Mouse (Mus musculus): ENCODE measurements at regions not wholly inside any gene's neighbourhood (a gene's known extent, or its start where the extent isn't known, plus 50 kb on each side); places are given as distances from the start of the nearest gene placed in this dataset.
A peak's percentile ranks its signal among the peaks of the same experiment; 100 is the strongest.

- H3K36me3 ChIP-seq, result no peaks in the 10 kb centered on the region
- no peaks in the 10 kb centered on the region for H3K9me3 ChIP-seq
- no peak overlapping the region for H3K4me2 ChIP-seq
- no peaks in the 10 kb centered on the region for H3K27me3 ChIP-seq
- H3K9ac ChIP-seq, result no peak overlapping the region
- H3K27ac ChIP-seq (replicated peaks), result no peak overlapping the region
- no peak for ATAC-seq (ENCODE audit: low read depth)
- H3K4me3 ChIP-seq, result no peak overlapping the region
- WGBS, result 38% methylated on average over 4 of the region's 4 CpGs
- no peaks in the 10 kb centered on the region for H3K4me1 ChIP-seq (replicated peaks)
Observed at GRCm38 (mm10) chr17:15311822-15312221, 64.8 kb downstream of the Dll1 start.

GRCm38 (mm10) chr17:15310465-15310864 lies 66.2 kb downstream of the Dll1 start:
- Histone ChIP-seq H3K9me3 (no peaks in the 10 kb centered on the region), H3K27ac (replicated peaks) (no peak overlapping the region), H3K4me3 (no peak overlapping the region), H3K4me1 (replicated peaks) (no peaks in the 10 kb centered on the region), H3K27me3 (no peaks in the 10 kb centered on the region), H3K9ac (no peak overlapping the region), H3K36me3 (no peaks in the 10 kb centered on the region), H3K4me2 (no peak overlapping the region)
- 66% methylated on average over 2 of the region's 2 CpGs for WGBS
- no peak for ATAC-seq (ENCODE audit: low read depth)

DNA sequence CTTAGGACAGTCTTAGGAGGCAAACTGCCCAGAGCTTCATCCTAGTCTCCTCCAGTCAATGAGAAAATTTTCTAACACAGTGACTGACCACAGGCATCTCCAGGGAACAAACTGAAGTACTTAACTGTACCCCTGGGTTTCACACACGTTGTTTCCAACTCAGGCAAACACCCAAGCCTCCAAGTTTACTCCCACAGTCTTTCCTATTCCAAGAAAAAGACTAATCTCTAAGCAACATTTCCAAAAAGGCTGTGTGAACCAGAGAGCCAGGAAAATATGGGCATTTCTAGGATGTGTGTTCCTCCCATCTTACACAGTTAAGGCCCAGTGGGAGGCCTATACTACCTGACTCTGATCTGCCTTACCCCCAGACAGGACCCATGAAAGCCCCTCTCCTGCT lies 74.6 kb downstream of the Dll1 start:
- H3K9ac ChIP-seq, result no peak overlapping the region
- H3K4me3 ChIP-seq, result no peak overlapping the region
- no peak overlapping the region for H3K4me2 ChIP-seq
- no peaks in the 10 kb centered on the region for H3K9me3 ChIP-seq
- no peaks in the 10 kb centered on the region for H3K36me3 ChIP-seq
- WGBS, result 62% methylated on average over 1 of the region's 1 CpGs
- no peaks in the 10 kb centered on the region for H3K4me1 ChIP-seq (replicated peaks)
- H3K27me3 ChIP-seq, result no peaks in the 10 kb centered on the region; the same call in 1 of the 2 replicates
- no peak for ATAC-seq (ENCODE audit: low read depth)
- no peak overlapping the region for H3K27ac ChIP-seq (replicated peaks)

- Histone ChIP-seq H3K27ac (replicated peaks) (no peak overlapping the region), H3K4me3 (no peak overlapping the region), H3K4me1 (replicated peaks) (no peaks in the 10 kb centered on the region), H3K36me3 (no peaks in the 10 kb centered on the region), H3K9ac (no peak overlapping the region), H3K4me2 (no peak overlapping the region), H3K9me3 (no peaks in the 10 kb centered on the region), H3K27me3 (peaks cover 6% of the 10 kb centered on the region; the same call in 1 of the 2 replicates)
- no peak for ATAC-seq (ENCODE audit: low read depth)
- 78% methylated on average over 13 of the region's 13 CpGs for WGBS
Observed at GRCm38 (mm10) chr17:15299743-15300371, 76.8 kb downstream of the Dll1 start.

- H3K9me3 ChIP-seq, result no peaks in the 10 kb centered on the region
- H3K9ac ChIP-seq, result no peak overlapping the region
- H3K27me3 ChIP-seq, result 0 out of 2 replicates have a peak, but pooled peaks cover 6% of the 10 kb centered on the region
- 27% methylated on average over 5 of the region's 5 CpGs for WGBS
- H3K27ac ChIP-seq (replicated peaks), result no peak overlapping the region
- ATAC-seq (ENCODE audit: low read depth), result peak; percentile 23; the same call in 1 of the 2 replicates
- H3K4me2 ChIP-seq, result no peak overlapping the region
- no peaks in the 10 kb centered on the region for H3K36me3 ChIP-seq
- no peak overlapping the region for H3K4me3 ChIP-seq
- H3K4me1 ChIP-seq (replicated peaks), result peaks cover 7% of the 10 kb centered on the region
Observed at GRCm38 (mm10) chr17:15294165-15294585, 82.5 kb downstream of the Dll1 start.

- H3K9me3 ChIP-seq, result no peaks in the 10 kb centered on the region
- H3K36me3 ChIP-seq, result no peaks in the 10 kb centered on the region
- peaks cover 7% of the 10 kb centered on the region for H3K4me1 ChIP-seq (replicated peaks)
- 82% methylated on average over 11 of the region's 11 CpGs for WGBS
- H3K27me3 ChIP-seq, result 0 out of 2 replicates have a peak, but pooled peaks cover 6% of the 10 kb centered on the region
- H3K4me3 ChIP-seq, result no peak overlapping the region
- ATAC-seq (ENCODE audit: low read depth), result no peak; the same call in 1 of the 2 replicates
- no peak overlapping the region for H3K27ac ChIP-seq (replicated peaks)
- no peak overlapping the region for H3K9ac ChIP-seq
- H3K4me2 ChIP-seq, result no peak overlapping the region
Observed at GRCm38 (mm10) chr17:15292490-15293070, 84.1 kb downstream of the Dll1 start.

DNA sequence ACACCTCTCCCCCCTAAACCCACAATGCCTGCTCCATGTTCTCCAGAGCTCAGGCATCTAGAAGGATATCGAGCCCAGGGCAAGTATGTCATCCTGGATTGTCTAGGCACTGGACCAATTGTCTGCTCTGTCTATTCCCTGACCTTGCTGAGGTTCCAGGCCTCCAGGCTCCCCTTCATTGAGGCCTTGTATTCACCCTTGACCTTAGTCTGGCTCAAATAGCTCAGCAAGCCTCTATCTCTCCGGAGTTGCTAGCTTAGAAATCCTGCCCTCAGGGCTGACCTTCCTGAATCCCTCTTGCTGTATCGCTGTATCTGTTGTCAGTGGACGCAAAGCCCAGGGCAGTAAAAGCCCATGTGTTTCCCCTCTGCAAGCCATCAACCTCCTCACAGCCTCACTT lies 85.0 kb downstream of the Dll1 start:
- Histone ChIP-seq H3K4me3 (no peak overlapping the region), H3K27ac (replicated peaks) (no peak overlapping the region), H3K4me2 (no peak overlapping the region), H3K9ac (no peak overlapping the region), H3K9me3 (no peaks in the 10 kb centered on the region), H3K27me3 (0 out of 2 replicates have a peak, but pooled peaks cover 6% of the 10 kb centered on the region), H3K4me1 (replicated peaks) (peaks cover 7% of the 10 kb centered on the region), H3K36me3 (no peaks in the 10 kb centered on the region)
- no peak for ATAC-seq (ENCODE audit: low read depth)
- 56% methylated on average over 4 of the region's 4 CpGs for WGBS

GRCm38 (mm10) chr17:15290326-15290725 lies 86.3 kb downstream of the Dll1 start:
- no peak for ATAC-seq (ENCODE audit: low read depth)
- H3K4me2 ChIP-seq, result no peak overlapping the region
- no peaks in the 10 kb centered on the region for H3K27me3 ChIP-seq
- no peaks in the 10 kb centered on the region for H3K9me3 ChIP-seq
- no peaks in the 10 kb centered on the region for H3K36me3 ChIP-seq
- H3K27ac ChIP-seq (replicated peaks), result no peak overlapping the region
- no peak overlapping the region for H3K9ac ChIP-seq
- peaks cover 15% of the 10 kb centered on the region for H3K4me1 ChIP-seq (replicated peaks)
- WGBS, result 90% methylated on average over 1 of the region's 1 CpGs
- H3K4me3 ChIP-seq, result no peak overlapping the region

GRCm38 (mm10) chr17:15289062-15289461 lies 87.6 kb downstream of the Dll1 start:
- H3K9ac ChIP-seq, result no peak overlapping the region
- 87% methylated on average over 5 of the region's 5 CpGs for whole genome bisulfite sequencing
- H3K4me3 ChIP-seq, result no peak overlapping the region
- H3K27ac ChIP-seq (replicated peaks), result no peak overlapping the region
- ATAC-seq (ENCODE audit: low read depth), result no peak
- H3K36me3 ChIP-seq, result no peaks in the 10 kb centered on the region
- H3K4me1 ChIP-seq (replicated peaks), result peaks cover 21% of the 10 kb centered on the region
- H3K27me3 ChIP-seq, result no peaks in the 10 kb centered on the region
- H3K4me2 ChIP-seq, result no peak overlapping the region
- no peaks in the 10 kb centered on the region for H3K9me3 ChIP-seq

DNA sequence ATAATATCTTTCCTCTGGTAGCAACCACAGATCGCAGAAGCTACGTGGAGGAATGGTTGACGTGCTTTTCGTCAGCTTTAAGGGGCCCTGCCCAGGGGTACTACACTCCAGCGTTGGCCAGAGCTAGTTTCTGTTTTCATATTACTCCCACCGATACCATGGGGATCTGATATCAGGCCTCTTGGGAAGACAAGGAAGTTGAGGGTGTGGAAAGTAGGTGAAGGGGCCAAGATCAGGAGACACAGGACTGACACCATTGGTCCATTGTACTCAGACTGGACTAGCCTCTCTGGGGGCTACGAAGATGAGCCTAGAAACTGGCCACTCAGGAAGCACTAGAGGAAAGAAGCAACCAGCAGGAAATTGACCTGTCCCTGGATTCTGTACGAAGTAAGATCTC lies 88.0 kb downstream of the Dll1 start:
- no peaks in the 10 kb centered on the region for H3K27me3 ChIP-seq
- H3K4me2 ChIP-seq, result no peak overlapping the region
- H3K9me3 ChIP-seq, result no peaks in the 10 kb centered on the region
- H3K4me3 ChIP-seq, result no peak overlapping the region
- H3K4me1 ChIP-seq (replicated peaks), result peaks cover 19% of the 10 kb centered on the region
- no peak for ATAC-seq (ENCODE audit: low read depth)
- H3K36me3 ChIP-seq, result no peaks in the 10 kb centered on the region
- H3K9ac ChIP-seq, result no peak overlapping the region
- H3K27ac ChIP-seq (replicated peaks), result no peak overlapping the region
- WGBS, result 89% methylated on average over 8 of the region's 8 CpGs

- Histone ChIP-seq H3K36me3 (no peaks in the 10 kb centered on the region), H3K4me2 (no peak overlapping the region), H3K9me3 (no peaks in the 10 kb centered on the region), H3K9ac (no peak overlapping the region), H3K4me3 (no peak overlapping the region), H3K4me1 (replicated peaks) (peaks cover 19% of the 10 kb centered on the region), H3K27me3 (no peaks in the 10 kb centered on the region), H3K27ac (replicated peaks) (no peak overlapping the region)
- WGBS, result 86% methylated on average over 2 of the region's 2 CpGs
- no peak for ATAC-seq (ENCODE audit: low read depth)
Observed at GRCm38 (mm10) chr17:15286596-15286995, 90.1 kb downstream of the Dll1 start.

DNA sequence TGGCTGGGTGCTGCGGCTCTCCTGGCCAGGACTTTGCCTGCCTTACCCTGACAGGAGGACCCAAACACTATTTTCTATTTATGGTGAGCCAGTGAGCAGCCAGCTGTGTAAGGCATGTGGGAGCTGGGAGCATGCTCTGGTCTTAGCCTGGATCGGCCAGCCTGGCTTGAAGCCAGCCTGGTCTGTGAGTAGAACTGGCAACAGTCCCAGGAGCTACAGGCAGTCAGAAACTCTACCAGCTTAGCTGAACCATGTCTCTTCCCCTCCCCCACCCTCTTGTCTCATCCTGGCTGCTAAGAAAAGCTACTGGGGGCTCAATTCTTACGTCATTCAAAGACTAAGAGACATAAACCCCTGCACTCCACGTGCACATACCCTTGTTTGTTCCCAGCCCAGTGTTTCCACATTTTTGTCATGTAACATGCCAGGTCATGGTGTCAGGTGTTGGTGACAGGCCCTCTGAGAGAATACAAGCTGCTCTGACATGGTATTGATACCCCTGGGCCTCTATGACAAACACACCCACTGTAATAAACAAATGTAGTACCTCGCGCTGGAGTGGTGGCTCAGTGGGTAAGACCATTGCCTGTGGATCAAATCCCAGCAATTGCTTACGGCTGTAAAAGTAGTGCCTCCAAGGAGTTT lies 91.2 kb downstream of the Dll1 start:
- H3K4me3 ChIP-seq, result no peak overlapping the region
- ATAC-seq (ENCODE audit: low read depth), result peak; percentile 92
- no peak overlapping the region for H3K4me2 ChIP-seq
- H3K27me3 ChIP-seq, result no peaks in the 10 kb centered on the region
- no peaks in the 10 kb centered on the region for H3K9me3 ChIP-seq
- peaks cover 19% of the 10 kb centered on the region for H3K4me1 ChIP-seq (replicated peaks)
- no peak overlapping the region for H3K9ac ChIP-seq
- 46% methylated on average over 7 of the region's 7 CpGs for WGBS
- H3K27ac ChIP-seq (replicated peaks), result no peak overlapping the region
- no peaks in the 10 kb centered on the region for H3K36me3 ChIP-seq
